Mouse (Mus musculus) C2C12 (cell line): ENCODE data around the gene Nol3. TPM values are rescaled to one million over a fixed set of nuclear protein-coding genes. Genes with fewer than 3 reads are reported as not detected.
"Not testable (repeated sequence)": the region's sequence is repeated elsewhere in the genome, so short reads cannot be mapped to it uniquely, and the experiment has no call there.

Source experiments
- H3K27me3 ChIP-seq: one replicate; pipeline ENCODE4 v1.6.1; 2011; ENCODE audit not compliant: control insufficient read depth, insufficient read depth, insufficient read length
- H3K36me3 ChIP-seq: one replicate; pipeline ENCODE4 v1.6.1; 2011; ENCODE audit not compliant: control insufficient read depth, insufficient read depth
- H3K4me3 ChIP-seq: one replicate; pipeline ENCODE4 v1.5.1; 2011; ENCODE audit warnings: mild to moderate bottlenecking, control low read depth; ENCODE audit not compliant: poor library complexity, insufficient read depth, severe bottlenecking
- H3K79me2 ChIP-seq: one replicate; pipeline ENCODE4 v1.6.1; 2011; ENCODE audit not compliant: control insufficient read depth, insufficient read depth
- H3K79me3 ChIP-seq: one replicate; pipeline ENCODE4 v1.6.1; 2011; ENCODE audit warnings: low read depth, control low read depth
- H3ac ChIP-seq: one replicate; pipeline ENCODE3; 2011; ENCODE audit warnings: low read depth; ENCODE audit not compliant: control insufficient read depth, insufficient read length
- CEBPB ChIP-seq: IDR thresholded peaks from one replicate; pipeline ENCODE4 v1.6.1; 2011; ENCODE audit warnings: low read depth, mild to moderate bottlenecking, control low read depth, moderate library complexity
- CTCF ChIP-seq: IDR thresholded peaks from one replicate; pipeline ENCODE4 v1.5.1; 2011; ENCODE audit not compliant: control insufficient read depth, insufficient read depth, insufficient read length
- FOSL1 ChIP-seq: IDR thresholded peaks from one replicate; pipeline ENCODE4 v1.8.0; 2011; ENCODE audit warnings: mild to moderate bottlenecking, low read length; ENCODE audit not compliant: poor library complexity, insufficient read depth, severe bottlenecking
- MAX ChIP-seq: IDR thresholded peaks from one replicate; pipeline ENCODE4 v1.6.1; 2011; ENCODE audit warnings: mild to moderate bottlenecking, control low read depth
- MYOD1 ChIP-seq: IDR thresholded peaks from one replicate; pipeline ENCODE4 v1.6.1; 2011; ENCODE audit warnings: low read depth; ENCODE audit not compliant: control insufficient read depth, insufficient read length
- MYOG ChIP-seq: IDR thresholded peaks from one replicate; pipeline ENCODE4 v1.6.1; 2011; ENCODE audit not compliant: control insufficient read depth, insufficient read length; ENCODE audit errors: extremely low read depth
- USF1 ChIP-seq: IDR thresholded peaks from one replicate; pipeline ENCODE4 v1.6.1; 2011; ENCODE audit warnings: low read depth, mild to moderate bottlenecking, control low read depth, moderate library complexity
- polyA plus RNA-seq: library from polyadenylated mRNA; unstranded; fragments of >200 nt; fragmentation: generic; extraction: Trizol; gene quantifications from one replicate; pipeline ENCODE4 v1.2.1, GENCODE M21; 2012; ENCODE audit warnings: missing spikeins

The Nol3 gene
- polyA plus RNA-seq, 1 experiment: 9.8 TPM

- Histone ChIP-seq H3K27me3 (no peaks in the 10 kb centered on the region), H3K4me3 (peak within 1 kb of the TSS; percentile 39), H3ac (peak within 1 kb of the TSS; percentile 63), H3K36me3 (peaks cover 5% of the 10 kb centered on the region), H3K79me2 (peaks cover 30% of the 10 kb centered on the region), H3K79me3 (peaks cover 14% of the 10 kb centered on the region)
- TF ChIP-seq MAX (peak; percentile 83), USF1 (no peak), MYOD1 (no peak), MYOG (no peak), CTCF (peak; percentile 94), FOSL1 (no peak)
These were observed 14.0 kb downstream of the Nol3 start, which contains the start of gene 4931428F04Rik for GRCm38 (mm10) chr8:105289805-105290460. Gene 4931428F04Rik (minus strand): TSS chr8:105289864.

GRCm38 (mm10) chr8:105290554-105291314 lies 14.8 kb downstream of the Nol3 start:
- Histone ChIP-seq H3ac (no peak overlapping the region), H3K36me3 (no peaks in the 10 kb centered on the region), H3K79me2 (peaks cover 30% of the 10 kb centered on the region), H3K27me3 (no peaks in the 10 kb centered on the region), H3K79me3 (peaks cover 14% of the 10 kb centered on the region), H3K4me3 (no peak overlapping the region)
- TF ChIP-seq CTCF: peak; percentile 89
- TF ChIP-seq USF1: no peak
- no peak for TF ChIP-seq FOSL1
- peak; percentile 72 for TF ChIP-seq MAX

- H3K79me3 ChIP-seq: peaks cover 14% of the 10 kb centered on the region
- not testable (repeated sequence) for H3K27me3 ChIP-seq, H3ac ChIP-seq, H3K36me3 ChIP-seq, H3K4me3 ChIP-seq
- peaks cover 25% of the 10 kb centered on the region for H3K79me2 ChIP-seq
These were observed 15.4 kb downstream of the Nol3 start for GRCm38 (mm10) chr8:105291364-105291763.

DNA sequence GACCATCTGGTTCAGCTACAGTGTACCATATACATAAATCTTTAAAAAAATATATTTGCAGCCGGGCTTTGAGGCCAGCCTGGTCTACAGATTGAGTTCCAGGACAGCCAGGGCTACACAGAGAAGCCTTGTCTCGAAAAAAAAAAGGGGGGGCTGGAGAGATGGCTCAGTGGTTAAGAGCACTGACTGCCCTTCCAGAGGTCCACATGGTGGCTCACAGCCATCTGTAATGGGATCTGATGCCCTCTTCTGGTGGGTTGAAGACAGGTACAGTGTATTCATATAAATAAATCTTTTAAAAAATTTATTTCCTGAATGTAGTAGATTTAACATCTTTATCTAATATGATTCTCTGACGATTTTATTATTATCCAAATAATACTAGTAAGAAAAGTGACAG lies 15.9 kb downstream of the Nol3 start:
- H3K27me3 ChIP-seq, H3K36me3 ChIP-seq, H3K4me3 ChIP-seq, H3ac ChIP-seq, H3K79me3 ChIP-seq: not testable (repeated sequence)
- H3K79me2 ChIP-seq: peaks cover 21% of the 10 kb centered on the region

- Histone ChIP-seq H3K79me2 (peaks cover 20% of the 10 kb centered on the region), H3K4me3 (no peak overlapping the region), H3ac (no peak overlapping the region), H3K79me3 (peaks cover 7% of the 10 kb centered on the region), H3K36me3 (no peaks in the 10 kb centered on the region), H3K27me3 (no peaks in the 10 kb centered on the region)
- TF ChIP-seq FOSL1 (no peak), CTCF (no peak), CEBPB (no peak), MYOG (no peak), USF1 (no peak), MAX (no peak), MYOD1 (no peak)
These were observed 16.5 kb downstream of the Nol3 start for GRCm38 (mm10) chr8:105292471-105292870.

DNA sequence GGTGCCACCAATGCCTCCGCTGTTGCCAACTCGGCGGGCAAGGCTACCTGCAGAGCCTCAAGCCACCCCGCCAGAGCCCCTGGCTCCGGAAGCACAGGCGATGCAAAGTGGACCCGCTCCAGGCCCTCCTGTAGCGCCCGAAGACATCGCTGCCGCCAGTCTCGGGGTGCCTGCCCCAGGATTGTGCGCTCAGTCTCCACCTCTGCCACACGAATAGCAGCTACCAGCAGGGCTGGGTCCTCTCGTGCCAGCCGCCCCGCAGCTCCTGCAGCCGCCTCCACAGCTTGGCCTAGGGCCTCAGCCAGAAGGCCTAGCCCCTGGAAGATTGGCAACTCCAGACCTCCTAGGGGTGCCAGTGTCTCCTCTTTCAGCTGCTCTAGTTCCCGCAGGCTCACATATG lies 17.5 kb downstream of the Nol3 start:
- no peaks in the 10 kb centered on the region for H3K36me3 ChIP-seq
- no peaks in the 10 kb centered on the region for H3K27me3 ChIP-seq
- peaks cover 8% of the 10 kb centered on the region for H3K79me3 ChIP-seq
- H3ac ChIP-seq: no peak overlapping the region
- no peak overlapping the region for H3K4me3 ChIP-seq
- peaks cover 20% of the 10 kb centered on the region for H3K79me2 ChIP-seq
- TF ChIP-seq MYOD1 (no peak), MAX (no peak), MYOG (no peak), CEBPB (no peak), FOSL1 (no peak), CTCF (no peak), USF1 (no peak)
